Mouse (Mus musculus) right cerebral cortex, adult 2 months (tissue): Measurements from ENCODE around the gene Kat5.

Source experiments
- DNase-seq, 2 experiments: peaks; one replicate each; pipeline ENCODE4 v3.0.0; 2021 to 2022; ENCODE audit warnings: low spot score in 2 of 2

Gene Kat5

DNA sequence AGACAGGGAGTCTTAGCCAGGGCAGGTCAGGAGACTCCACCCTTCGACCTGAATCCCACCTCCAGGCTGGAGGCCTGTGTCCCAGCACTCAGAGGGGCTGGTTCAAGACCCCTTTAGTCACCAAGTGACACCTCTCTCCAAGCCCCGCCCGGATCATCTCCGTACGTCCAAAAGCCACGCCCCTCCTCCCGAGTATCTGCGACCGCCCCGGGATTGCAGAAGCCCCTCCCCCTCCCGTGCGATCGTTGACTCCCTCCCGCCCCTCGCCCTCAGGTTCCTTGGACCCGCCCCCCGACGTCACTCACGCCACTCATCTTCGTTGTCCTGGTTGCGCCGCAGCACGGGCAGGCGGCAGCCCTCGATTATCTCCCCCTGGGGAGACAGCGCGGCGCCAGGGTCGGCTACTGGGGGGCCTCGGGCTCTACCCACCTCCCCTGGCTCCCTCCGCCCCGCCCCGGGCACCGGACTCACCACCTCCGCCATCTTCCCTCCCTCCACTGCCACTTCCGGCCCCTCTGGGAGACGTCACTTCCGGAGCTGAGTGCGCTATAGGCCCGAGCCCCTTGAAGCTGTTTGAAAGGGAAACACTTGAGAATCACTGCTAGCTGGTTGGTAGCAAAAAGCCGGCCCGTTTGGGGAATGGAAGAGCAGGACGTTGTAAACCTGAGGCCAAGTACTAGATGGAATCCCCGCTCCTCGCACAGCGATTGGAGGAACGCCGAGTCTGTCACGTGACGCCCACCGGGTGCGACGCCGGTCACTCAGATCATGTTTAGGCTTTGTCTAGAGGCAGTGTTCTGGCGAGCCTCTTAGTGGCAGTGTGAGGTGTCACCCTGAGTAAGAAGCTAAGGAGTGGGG, at the start of gene Kat5:
Gene Kat5, minus strand, starts transcription at position 691 of the 858 bp plus-strand sequence.
- DNase-seq: peak; percentile 92 to 96

DNA sequence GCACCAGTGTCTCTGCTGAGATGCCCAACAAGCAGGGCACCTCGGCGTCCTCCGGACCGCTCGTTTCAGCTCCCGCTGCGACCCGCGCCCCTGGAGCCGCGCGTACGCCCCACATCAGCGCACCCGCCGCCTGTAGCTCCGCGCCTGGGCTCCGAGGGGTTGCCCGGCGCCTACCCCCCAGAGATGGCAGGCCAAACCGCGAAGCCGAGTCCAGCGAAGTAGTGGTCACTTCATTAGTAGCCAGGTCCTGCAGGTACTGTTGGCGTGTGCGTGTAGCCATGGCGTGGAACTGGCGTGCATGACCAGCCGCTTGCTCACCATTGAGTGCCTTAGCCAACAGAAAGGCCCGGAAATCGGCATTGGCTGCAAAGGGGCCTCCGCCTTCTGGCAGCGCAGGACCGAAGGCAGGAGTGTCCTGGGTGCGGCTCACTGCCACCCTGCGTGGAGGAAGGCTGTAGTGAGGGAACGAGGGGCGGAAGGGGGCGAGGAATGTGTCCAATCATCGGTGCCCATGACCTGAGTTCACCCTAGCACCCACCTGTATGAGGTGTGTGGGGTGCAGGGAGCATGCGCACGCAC, 44.8 kb upstream of the Kat5 start:
- no peak for DNase-seq

GRCm38 (mm10) chr19:5653969-5654719, 44.1 kb upstream of the Kat5 start:
- no peak for DNase-seq

GRCm38 (mm10) chr19:5652570-5652969, 42.5 kb upstream of the Kat5 start:
- peak in 1 of 2 experiments; percentile 20 for DNase-seq

GRCm38 (mm10) chr19:5651502-5652274, 41.7 kb upstream of the Kat5 start:
- no peak for DNase-seq

DNA sequence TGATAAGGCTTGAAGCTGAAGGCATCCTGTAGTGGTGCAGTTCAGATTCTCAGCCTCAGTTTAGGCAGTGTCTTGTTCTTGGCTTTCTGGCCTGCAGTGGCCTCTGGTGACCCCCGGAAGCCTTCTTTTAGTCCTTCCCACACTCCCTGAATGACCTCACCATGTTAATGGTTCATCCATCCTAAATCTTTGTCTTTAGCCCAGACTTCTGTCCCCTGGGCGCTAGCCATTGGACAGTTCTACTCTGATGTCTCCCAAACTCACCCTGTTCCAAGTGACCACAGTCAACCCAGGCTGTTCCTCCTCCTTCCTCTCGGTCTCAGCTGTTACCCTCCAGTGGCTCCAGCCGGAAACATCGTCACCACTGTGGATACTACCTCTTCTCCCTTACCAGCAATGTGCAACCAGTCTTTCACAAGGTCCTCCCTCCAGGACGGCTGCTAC, 39.3 kb upstream of the Kat5 start:
- DNase-seq: no peak

DNA sequence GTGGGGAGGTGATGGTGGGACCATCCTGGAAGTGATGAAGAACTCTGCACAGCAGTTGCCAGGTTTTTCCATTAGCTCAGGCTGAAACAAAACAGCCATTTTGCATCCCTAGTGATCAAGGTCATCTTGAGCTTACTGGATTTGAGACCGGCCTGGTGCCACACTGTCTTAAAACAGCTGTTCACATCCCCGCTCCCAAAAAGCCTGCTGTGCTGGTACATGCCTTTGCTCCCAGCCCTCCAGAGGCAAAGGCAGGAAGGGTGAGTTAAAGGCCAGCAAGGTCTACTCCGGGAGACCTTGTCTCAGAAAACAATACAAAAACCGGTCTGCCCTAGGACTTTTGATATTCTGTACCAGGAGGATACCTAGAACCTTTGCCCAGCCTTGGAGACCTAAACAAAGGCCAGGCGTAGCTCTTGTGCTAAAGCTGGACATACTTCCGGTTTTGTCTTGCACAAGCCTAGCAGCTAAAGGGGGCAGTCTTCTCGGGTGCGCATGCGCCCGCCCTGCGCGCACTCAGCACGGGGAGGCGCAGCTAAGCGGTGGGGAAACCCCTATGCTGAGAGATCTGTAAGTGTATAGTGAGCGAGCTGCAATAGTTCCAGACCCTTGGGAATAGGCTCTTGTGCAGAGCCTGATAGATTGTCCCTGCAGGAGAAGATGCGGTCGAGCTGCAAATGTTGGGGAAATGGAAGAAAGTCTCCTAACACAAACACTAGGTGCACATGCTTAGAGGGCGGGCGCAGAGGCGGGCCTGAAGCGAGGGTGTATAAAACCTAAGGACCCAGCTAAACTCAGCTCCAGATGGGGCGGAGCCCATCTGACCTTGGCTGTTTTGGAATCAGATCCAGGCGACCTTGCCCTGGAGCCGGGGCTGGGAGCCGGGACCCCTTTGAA, 38.6 kb upstream of the Kat5 start:
- DNase-seq: peak; percentile 74 to 83

- no peak for DNase-seq
Measured at GRCm38 (mm10) chr19:5647791-5648190, 37.8 kb upstream of the Kat5 start.

DNA sequence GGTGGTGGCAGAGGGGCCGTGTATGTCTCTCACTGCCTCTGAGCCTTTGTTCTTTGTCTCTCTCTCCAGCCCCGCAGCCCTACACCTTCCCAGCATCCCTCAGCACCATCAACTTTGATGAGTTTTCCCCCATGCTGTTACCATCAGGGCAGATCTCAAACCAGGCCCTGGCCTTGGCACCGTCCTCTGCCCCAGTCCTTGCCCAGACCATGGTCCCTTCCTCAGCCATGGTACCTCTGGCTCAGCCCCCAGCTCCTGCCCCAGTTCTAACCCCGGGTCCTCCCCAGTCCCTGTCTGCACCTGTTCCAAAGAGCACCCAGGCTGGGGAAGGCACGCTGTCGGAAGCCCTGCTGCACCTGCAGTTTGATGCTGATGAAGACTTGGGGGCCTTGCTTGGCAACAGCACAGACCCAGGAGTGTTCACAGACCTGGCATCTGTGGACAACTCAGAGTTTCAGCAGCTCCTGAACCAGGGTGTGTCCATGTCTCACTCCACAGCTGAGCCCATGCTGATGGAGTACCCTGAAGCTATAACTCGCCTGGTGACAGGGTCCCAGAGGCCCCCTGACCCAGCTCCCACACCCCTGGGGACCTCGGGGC, 36.8 kb upstream of the Kat5 start:
- no peak for DNase-seq

- no peak for DNase-seq
Measured at GRCm38 (mm10) chr19:5645280-5645679, 35.2 kb upstream of the Kat5 start.

GRCm38 (mm10) chr19:5641641-5642040, 31.6 kb upstream of the Kat5 start:
- DNase-seq: no peak

GRCm38 (mm10) chr19:5641021-5641420, 31.0 kb upstream of the Kat5 start:
- DNase-seq: no peak

DNA sequence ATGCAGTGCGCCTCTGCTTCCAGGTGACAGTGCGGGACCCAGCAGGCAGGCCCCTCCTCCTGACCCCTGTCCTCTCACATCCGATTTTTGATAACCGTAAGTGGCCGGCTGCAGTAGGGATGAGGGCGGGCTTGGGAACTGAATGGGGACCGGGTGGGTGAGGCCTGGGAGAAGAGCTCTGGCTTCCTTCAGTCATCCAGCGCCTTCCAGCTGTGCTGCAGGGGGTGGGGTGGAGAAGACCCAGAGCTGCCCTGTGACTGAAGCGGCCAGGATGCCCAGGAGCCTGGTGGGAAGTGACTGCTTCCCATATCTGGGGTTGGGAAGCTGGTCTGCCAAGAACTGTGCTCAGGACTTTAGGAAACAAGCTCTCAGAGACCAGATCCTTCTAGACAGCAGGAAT, 30.3 kb upstream of the Kat5 start:
- DNase-seq: no peak

DNA sequence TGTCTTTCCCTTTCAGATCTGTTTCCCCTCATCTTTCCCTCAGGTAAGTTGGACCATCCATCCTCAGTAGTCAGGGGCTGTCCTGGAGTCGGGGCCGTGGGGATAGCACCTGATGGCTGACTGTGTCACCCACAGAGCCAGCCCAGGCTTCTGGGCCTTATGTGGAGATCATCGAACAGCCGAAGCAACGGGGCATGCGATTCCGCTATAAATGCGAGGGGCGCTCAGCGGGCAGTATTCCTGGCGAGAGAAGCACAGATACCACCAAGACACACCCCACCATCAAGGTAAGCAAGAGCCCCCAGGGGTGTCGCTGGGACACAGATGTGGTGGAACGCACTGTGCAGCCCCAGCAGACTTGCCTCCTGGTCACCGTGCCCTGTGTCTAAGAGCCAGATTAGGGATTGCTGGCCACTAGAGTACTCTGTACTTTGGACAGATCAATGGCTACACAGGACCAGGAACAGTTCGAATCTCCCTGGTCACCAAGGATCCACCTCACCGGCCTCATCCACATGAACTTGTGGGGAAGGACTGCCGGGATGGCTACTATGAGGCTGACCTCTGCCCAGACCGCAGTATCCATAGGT, 28.5 kb upstream of the Kat5 start:
- no peak for DNase-seq

- peak; percentile 83 to 90 for DNase-seq
Measured at GRCm38 (mm10) chr19:5637069-5638047, 27.3 kb upstream of the Kat5 start, which contains the start of gene Rela. Gene Rela (plus strand): TSS chr19:5637483.

DNA sequence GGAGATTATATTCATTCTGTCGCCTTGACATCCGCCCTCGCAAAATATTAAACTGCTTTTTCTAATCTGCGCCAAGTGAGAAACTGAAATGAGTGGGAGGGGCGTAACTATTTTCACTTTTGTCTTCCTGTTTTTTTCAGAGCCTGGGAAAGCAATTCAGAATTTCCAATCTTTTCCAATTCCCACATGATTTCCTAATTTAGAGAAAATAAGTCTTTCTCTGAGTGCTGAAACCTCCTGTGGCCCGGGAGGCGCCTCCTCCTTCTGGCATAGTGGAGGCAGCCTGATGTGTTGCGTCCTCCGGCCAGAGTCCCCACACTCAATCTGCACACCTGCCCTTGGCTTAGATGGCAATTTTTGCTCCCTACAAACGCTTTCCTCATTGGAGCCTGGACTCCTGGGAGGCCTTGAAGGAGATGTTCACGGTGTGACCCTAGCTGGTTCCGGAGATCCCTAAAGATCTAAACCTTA, 26.6 kb upstream of the Kat5 start:
- DNase-seq: no peak

- DNase-seq: no peak
Measured at GRCm38 (mm10) chr19:5636036-5636570, 26.1 kb upstream of the Kat5 start.

- no peak for DNase-seq
Measured at GRCm38 (mm10) chr19:5632120-5632519, 22.1 kb upstream of the Kat5 start.
